Mouse (Mus musculus) right cerebral cortex, postnatal 36 days (tissue): ENCODE results near the gene Nprl3.

Experiments
- DNase-seq, 2 experiments: peaks; one replicate each; pipeline ENCODE4 v3.0.0; 2022; ENCODE audit warnings: low spot score in 2 of 2, mixed read lengths in 1 of 2

The Nprl3 gene

GRCm38 (mm10) chr11:32245614-32246013 is 21.9 kb downstream of the Nprl3 start:
- DNase-seq, result no peak

- DNase-seq, result no peak
These were observed 22.9 kb downstream of the Nprl3 start for GRCm38 (mm10) chr11:32244617-32245016.

GRCm38 (mm10) chr11:32244064-32244463 is 23.4 kb downstream of the Nprl3 start:
- no peak for DNase-seq

GRCm38 (mm10) chr11:32243205-32243955 is 24.1 kb downstream of the Nprl3 start:
- no peak for DNase-seq

- DNase-seq, result no peak
These were observed 25.3 kb downstream of the Nprl3 start for GRCm38 (mm10) chr11:32242209-32242608.

- no peak for DNase-seq
These were observed 26.1 kb downstream of the Nprl3 start for GRCm38 (mm10) chr11:32241391-32241790.

- peak in 1 of 2 experiments; percentile 70 for DNase-seq
These were observed 29.2 kb downstream of the Nprl3 start for GRCm38 (mm10) chr11:32238093-32238860.

DNA sequence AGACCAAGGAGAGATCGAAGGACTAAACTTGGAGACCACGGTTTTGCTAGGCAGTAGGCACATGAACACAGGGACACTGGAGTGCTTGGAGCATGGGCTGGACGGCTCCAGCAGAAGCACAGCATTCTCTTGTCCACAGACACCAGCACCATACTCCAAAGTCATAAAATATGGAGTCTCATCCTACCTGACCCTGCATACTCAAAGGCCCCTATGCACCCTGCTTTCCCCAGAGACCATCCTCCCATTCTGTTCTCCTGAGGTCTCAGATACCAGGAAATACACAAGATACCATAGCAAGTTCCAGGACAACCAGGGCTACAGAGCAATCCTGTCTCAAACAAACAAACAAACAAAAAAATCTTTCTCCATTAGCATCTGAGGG is 30.1 kb downstream of the Nprl3 start:
- no peak for DNase-seq

- no peak for DNase-seq
These were observed 30.6 kb downstream of the Nprl3 start for GRCm38 (mm10) chr11:32236712-32237410.

DNA sequence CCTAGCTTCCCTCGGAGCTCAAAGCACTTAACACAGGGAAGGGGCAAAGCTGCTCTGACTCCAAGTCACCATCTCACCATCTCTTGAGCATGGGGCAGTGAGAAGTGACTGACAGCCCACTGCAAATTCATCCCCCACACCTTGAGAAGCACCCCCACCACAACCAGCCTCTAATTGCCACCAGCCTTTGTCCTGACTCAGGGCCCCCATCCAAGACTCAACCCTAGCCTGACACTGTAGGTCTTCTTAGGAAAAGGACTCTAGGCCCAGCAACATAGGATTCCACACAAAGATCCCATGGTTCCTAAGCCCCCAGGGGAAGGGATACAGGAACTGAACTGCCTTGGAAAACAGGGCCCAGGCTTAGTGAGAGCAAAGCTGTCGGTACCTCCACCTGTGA is 31.4 kb downstream of the Nprl3 start:
- no peak for DNase-seq

DNA sequence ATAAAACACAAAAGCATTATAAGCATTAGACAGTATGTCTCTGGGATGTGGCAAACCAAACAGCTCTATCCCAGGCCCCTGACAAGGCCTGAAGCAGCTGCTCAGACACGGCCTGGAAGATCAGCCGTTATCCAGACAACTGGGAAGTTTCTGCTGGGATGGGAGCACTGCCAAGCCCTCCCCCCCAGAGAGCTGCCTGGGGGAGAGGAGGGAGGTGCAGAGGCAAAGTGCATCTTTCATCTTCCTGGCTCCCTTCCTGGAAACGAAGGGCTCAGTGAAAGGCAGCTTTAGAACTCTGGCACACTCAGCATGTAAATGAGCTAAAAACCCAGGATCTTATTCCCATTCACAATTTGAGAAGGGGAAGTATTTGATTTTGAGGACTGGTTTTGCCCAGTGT is 31.9 kb downstream of the Nprl3 start:
- no peak for DNase-seq

GRCm38 (mm10) chr11:32234816-32235485 is 32.6 kb downstream of the Nprl3 start:
- no peak for DNase-seq

DNA sequence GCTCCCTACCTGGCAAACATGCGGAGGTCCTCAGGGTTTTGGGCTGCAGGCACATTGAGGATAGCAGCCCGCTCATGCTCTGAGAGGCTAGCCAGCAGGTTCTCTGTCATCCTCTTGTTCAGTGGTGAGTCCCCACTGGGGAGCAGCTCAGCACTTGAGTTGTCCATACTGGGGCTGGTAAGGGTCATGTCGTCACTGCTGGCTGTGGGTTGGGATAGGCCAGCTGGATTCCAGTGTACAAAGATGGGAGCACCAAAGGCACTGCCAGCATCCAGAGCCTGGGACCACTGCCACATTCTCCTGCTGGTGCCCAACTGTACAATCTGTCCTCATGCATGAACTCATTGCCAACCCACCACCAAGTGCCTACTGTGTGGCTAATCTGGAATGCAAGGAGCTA is 33.6 kb downstream of the Nprl3 start:
- DNase-seq, result no peak

- no peak for DNase-seq
These were observed 34.7 kb downstream of the Nprl3 start for GRCm38 (mm10) chr11:32232848-32233247.

- no peak for DNase-seq
These were observed 36.4 kb downstream of the Nprl3 start for GRCm38 (mm10) chr11:32231125-32231524.

- DNase-seq, result no peak
These were observed 37.3 kb downstream of the Nprl3 start for GRCm38 (mm10) chr11:32230220-32230619.

GRCm38 (mm10) chr11:32228292-32228845 is 39.1 kb downstream of the Nprl3 start:
- no peak for DNase-seq

DNA sequence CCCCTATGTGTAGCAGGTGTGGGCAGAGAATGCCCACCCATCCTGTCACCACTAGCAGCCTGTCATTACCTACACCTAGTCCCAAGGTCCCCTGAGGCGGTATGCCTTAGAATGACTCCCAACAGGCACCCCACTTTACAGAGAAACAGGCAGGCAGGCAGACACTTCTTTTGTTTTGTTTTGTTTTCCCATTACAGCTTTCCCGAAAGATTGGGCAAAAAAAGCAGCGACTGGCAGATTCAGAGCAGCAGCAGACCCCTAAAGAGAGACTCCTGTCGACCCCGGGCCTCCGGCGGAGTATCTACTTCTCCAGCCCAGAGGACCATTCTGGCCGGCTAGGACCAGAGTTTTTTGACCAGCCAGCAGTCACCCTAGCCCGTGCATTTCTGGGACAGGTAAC is 40.0 kb downstream of the Nprl3 start:
- no peak for DNase-seq

- DNase-seq, result no peak
These were observed 40.5 kb downstream of the Nprl3 start for GRCm38 (mm10) chr11:32227041-32227440.

DNA sequence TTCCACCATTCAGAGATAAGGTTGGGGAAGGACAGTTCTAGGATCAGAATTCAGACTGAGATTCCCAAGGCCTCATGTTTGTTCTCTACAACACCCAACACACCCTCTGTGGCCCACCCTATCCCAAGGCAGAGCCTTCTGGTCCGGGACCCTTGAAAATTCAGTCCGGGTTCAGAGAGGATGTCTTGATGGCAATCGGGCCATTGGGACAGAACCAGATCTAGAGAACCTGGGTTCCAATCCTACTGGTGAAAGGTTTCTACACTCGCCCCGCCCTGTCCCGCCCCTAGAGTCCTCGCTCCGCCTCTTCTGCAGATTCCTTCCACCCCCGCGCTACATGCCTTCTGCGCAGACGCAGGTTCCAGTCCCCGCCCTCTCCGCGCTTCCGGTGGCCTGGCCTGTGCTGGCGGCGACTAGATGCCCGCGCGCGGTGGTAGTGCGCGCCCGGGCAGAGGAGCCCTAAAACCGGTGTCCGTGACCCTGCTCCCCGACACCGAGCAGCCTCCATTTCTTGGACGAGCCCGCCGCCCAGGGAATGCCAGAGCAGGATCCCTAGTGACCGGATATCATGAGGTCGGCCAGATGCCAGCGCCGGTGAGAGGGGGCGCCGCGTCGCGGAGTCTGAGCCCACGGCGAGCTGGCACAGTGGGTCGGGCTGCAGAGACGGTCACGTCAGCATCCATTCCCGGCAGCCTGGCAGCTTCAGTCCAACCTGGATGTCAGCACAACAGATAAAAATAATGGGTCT is 41.2 kb downstream of the Nprl3 start, which contains the start of gene Mpg:
Mpg (plus strand) TSS at position 382 of the 748 bp plus-strand sequence.
- peak; percentile 82 to 84 for DNase-seq
